In genomic region chr2:73440319-73440718, GRCm38 (mm10) we compare ENCODE assay signal across 31 mouse cellular contexts. TPM values are rescaled to one million over a fixed set of nuclear protein-coding genes. Genes with fewer than 3 reads are reported as not detected.
A peak's percentile ranks its signal among the peaks of the same experiment; 100 is the strongest.
DNase-seq lines count a peak whose midpoint lies in the region; ATAC-seq and TF ChIP-seq lines count a peak whose summit lies in the region.
"Had no signal": no experiment of that assay in that cellular context is flagged by ENCODE, and none has a peak within 500 bp of the region (broad histone marks: within the 10 kb centered on the region; RNA-seq: fewer than 3 reads in every experiment).

No protein-coding gene starts in this region.

- no peak for DNase-seq in forebrain, postnatal 0 days
- DNase-seq in forebrain, embryonic 11.5 days (ENCODE audit: low spot score), result no peak
- no peak for DNase-seq in midbrain, embryonic 11.5 days (ENCODE audit: low spot score, missing footprints)
- no peak for DNase-seq in cerebellum, postnatal 10 days
- DNase-seq: adrenal gland, postnatal 10 days; adrenal gland, postnatal 36 days; B cell, adult 2 months; cerebellum, adult 11 months; cerebellum, adult 2 months; cerebellum, adult 9-11 months; cerebellum, postnatal 36 days; embryo, embryonic 11 days; gastrocnemius, postnatal 10 days; gastrocnemius, postnatal 36 days; heart, adult 2 months; heart, postnatal 14 days; heart, postnatal 4 days had no signal

- H3K27me3 ChIP-seq in forebrain, postnatal 0 days (ENCODE audit: insufficient read depth, low read length), result no peaks in the 10 kb centered on the region
- no peaks in the 10 kb centered on the region for H3K27me3 ChIP-seq in forebrain, embryonic 11.5 days (ENCODE audit: control insufficient read depth, insufficient read depth, low read length)
- no peaks in the 10 kb centered on the region for H3K27me3 ChIP-seq in midbrain, embryonic 13.5 days
- no peaks in the 10 kb centered on the region for H3K27me3 ChIP-seq in midbrain, embryonic 11.5 days (ENCODE audit: control insufficient read depth, insufficient read depth, low read length)
- no peaks in the 10 kb centered on the region for H3K27me3 ChIP-seq in midbrain, embryonic 15.5 days (replicated peaks)
- no peaks in the 10 kb centered on the region for H3K27me3 ChIP-seq in intestine, postnatal 0 days (replicated peaks; ENCODE audit: control insufficient read depth, insufficient read depth, low read length)
- H3K27me3 ChIP-seq: CH12.LX; embryonic facial prominence, embryonic 13.5 days; forebrain, embryonic 13.5 days; heart, embryonic 13.5 days; Patski had no signal

- ATAC-seq in forebrain, postnatal 0 days, result no peak
- ATAC-seq in forebrain, embryonic 11.5 days (replicated peaks; ENCODE audit: low FRiP score), result no peak
- ATAC-seq in midbrain, embryonic 13.5 days, result no peak
- ATAC-seq in midbrain, embryonic 11.5 days (ENCODE audit: low FRiP score), result no peak
- ATAC-seq in midbrain, embryonic 15.5 days (replicated peaks), result no peak
- no peak for ATAC-seq in intestine, postnatal 0 days
- ATAC-seq: forebrain, embryonic 13.5 days; hindbrain, embryonic 16.5 days; Patski had no signal

- H3K4me2 ChIP-seq in forebrain, postnatal 0 days (ENCODE audit: low read depth), result peak overlapping the region; percentile 24; the same call in 1 of the 2 replicates
- H3K4me2 ChIP-seq in forebrain, embryonic 11.5 days (ENCODE audit: low read depth, low read length, severe bottlenecking), result no peak overlapping the region
- 0 out of 2 replicates have a peak overlapping the region, but pooled peaks have one; percentile 9 for H3K4me2 ChIP-seq in midbrain, embryonic 13.5 days (replicated peaks)
- H3K4me2 ChIP-seq in midbrain, embryonic 11.5 days, result no peak overlapping the region
- H3K4me2 ChIP-seq in midbrain, embryonic 15.5 days, result peak overlapping the region; percentile 6; the same call in 1 of the 2 replicates
- H3K4me2 ChIP-seq in intestine, postnatal 0 days (replicated peaks; ENCODE audit: low read depth), result no peak overlapping the region
- H3K4me2 ChIP-seq: embryonic facial prominence, embryonic 13.5 days; forebrain, embryonic 13.5 days; heart, embryonic 13.5 days had no signal

- no peaks in the 10 kb centered on the region; the same call in 1 of the 2 replicates for H3K4me1 ChIP-seq in forebrain, postnatal 0 days (ENCODE audit: insufficient read depth)
- H3K4me1 ChIP-seq in forebrain, embryonic 11.5 days (replicated peaks; ENCODE audit: control insufficient read depth, insufficient read depth, low read length), result 0 out of 2 replicates have a peak, but pooled peaks cover 5% of the 10 kb centered on the region
- peaks cover 21% of the 10 kb centered on the region for H3K4me1 ChIP-seq in midbrain, embryonic 13.5 days (replicated peaks)
- no peaks in the 10 kb centered on the region for H3K4me1 ChIP-seq in midbrain, embryonic 11.5 days (ENCODE audit: control insufficient read depth, insufficient read depth, low read length)
- peaks cover 11% of the 10 kb centered on the region for H3K4me1 ChIP-seq in midbrain, embryonic 15.5 days
- no peaks in the 10 kb centered on the region for H3K4me1 ChIP-seq in intestine, postnatal 0 days (replicated peaks; ENCODE audit: control insufficient read depth, insufficient read depth, low read length)
- H3K4me1 ChIP-seq: heart, embryonic 13.5 days had no signal

- no peak overlapping the region for H3K9ac ChIP-seq in forebrain, postnatal 0 days
- H3K9ac ChIP-seq in forebrain, embryonic 11.5 days (ENCODE audit: low read length), result no peak overlapping the region
- H3K9ac ChIP-seq in midbrain, embryonic 13.5 days (replicated peaks), result no peak overlapping the region
- no peak overlapping the region for H3K9ac ChIP-seq in midbrain, embryonic 11.5 days (ENCODE audit: low read length)
- no peak overlapping the region for H3K9ac ChIP-seq in midbrain, embryonic 15.5 days
- no peak overlapping the region for H3K9ac ChIP-seq in intestine, postnatal 0 days (ENCODE audit: low read depth, low read length)
- H3K9ac ChIP-seq: embryonic facial prominence, embryonic 13.5 days; forebrain, embryonic 13.5 days; heart, embryonic 13.5 days had no signal

- WGBS in forebrain, postnatal 0 days, result 26% methylated on average over 2 of the region's 2 CpGs
- 58% methylated on average over 2 of the region's 2 CpGs for WGBS in forebrain, embryonic 11.5 days
- WGBS in midbrain, embryonic 13.5 days, result 24% methylated on average over 2 of the region's 2 CpGs
- WGBS in midbrain, embryonic 11.5 days, result 72% methylated on average over 2 of the region's 2 CpGs
- WGBS in midbrain, embryonic 15.5 days, result 27% methylated on average over 2 of the region's 2 CpGs
- WGBS in intestine, postnatal 0 days, result 60% methylated on average over 2 of the region's 2 CpGs

- TF ChIP-seq CTCF in forebrain, postnatal 0 days (IDR thresholded peaks at IDR 0.05; ENCODE audit: low read depth), result no peak
- TF ChIP-seq CTCF in intestine, postnatal 0 days (IDR thresholded peaks at IDR 0.05; ENCODE audit: low read depth), result no peak

- no peak overlapping the region for H3K4me3 ChIP-seq in forebrain, postnatal 0 days (ENCODE audit: low read depth, low read length)
- H3K4me3 ChIP-seq in forebrain, embryonic 11.5 days (ENCODE audit: low read depth, low read length), result no peak overlapping the region
- H3K4me3 ChIP-seq in midbrain, embryonic 13.5 days (replicated peaks), result no peak overlapping the region
- no peak overlapping the region for H3K4me3 ChIP-seq in midbrain, embryonic 11.5 days (ENCODE audit: low read depth, low read length)
- H3K4me3 ChIP-seq in midbrain, embryonic 15.5 days, result no peak overlapping the region
- H3K4me3 ChIP-seq in intestine, postnatal 0 days (ENCODE audit: low read depth, low read length), result no peak overlapping the region
- H3K4me3 ChIP-seq: embryonic facial prominence, embryonic 10.5 days; embryonic facial prominence, embryonic 13.5 days; erythroblast, embryonic 14.5 days; forebrain, embryonic 13.5 days; heart, adult 2 months; heart, embryonic 10.5 days; heart, embryonic 13.5 days had no signal

- no peaks in the 10 kb centered on the region for H3K9me3 ChIP-seq in forebrain, postnatal 0 days (ENCODE audit: low read length)
- H3K9me3 ChIP-seq in forebrain, embryonic 11.5 days (ENCODE audit: control insufficient read depth, low read length), result no peaks in the 10 kb centered on the region
- no peaks in the 10 kb centered on the region for H3K9me3 ChIP-seq in midbrain, embryonic 13.5 days
- H3K9me3 ChIP-seq in midbrain, embryonic 11.5 days (ENCODE audit: control insufficient read depth, low read length), result no peaks in the 10 kb centered on the region
- H3K9me3 ChIP-seq in midbrain, embryonic 15.5 days, result no peaks in the 10 kb centered on the region
- H3K9me3 ChIP-seq in intestine, postnatal 0 days (ENCODE audit: control insufficient read depth), result no peaks in the 10 kb centered on the region
- H3K9me3 ChIP-seq: embryonic facial prominence, embryonic 10.5 days; embryonic facial prominence, embryonic 13.5 days; forebrain, embryonic 13.5 days; G1E; heart, embryonic 10.5 days; heart, embryonic 13.5 days had no signal

- no peaks in the 10 kb centered on the region for H3K36me3 ChIP-seq in forebrain, postnatal 0 days (ENCODE audit: insufficient read depth)
- H3K36me3 ChIP-seq in forebrain, embryonic 11.5 days (ENCODE audit: control insufficient read depth, insufficient read depth, low read length), result no peaks in the 10 kb centered on the region
- H3K36me3 ChIP-seq in midbrain, embryonic 13.5 days, result no peaks in the 10 kb centered on the region
- H3K36me3 ChIP-seq in midbrain, embryonic 11.5 days (ENCODE audit: control insufficient read depth, insufficient read depth, low read length), result no peaks in the 10 kb centered on the region
- H3K36me3 ChIP-seq in midbrain, embryonic 15.5 days (replicated peaks), result no peaks in the 10 kb centered on the region
- H3K36me3 ChIP-seq in intestine, postnatal 0 days (ENCODE audit: control insufficient read depth, insufficient read depth), result peaks cover 61% of the 10 kb centered on the region

- no peak overlapping the region for H3K27ac ChIP-seq in forebrain, postnatal 0 days (ENCODE audit: low read depth, low read length)
- no peak overlapping the region for H3K27ac ChIP-seq in forebrain, embryonic 11.5 days (ENCODE audit: low read depth, low read length)
- H3K27ac ChIP-seq in midbrain, embryonic 13.5 days, result no peak overlapping the region
- H3K27ac ChIP-seq in midbrain, embryonic 11.5 days (ENCODE audit: low read depth, low read length), result no peak overlapping the region
- H3K27ac ChIP-seq in midbrain, embryonic 15.5 days, result peak overlapping the region; percentile 67; the same call in 1 of the 2 replicates
- H3K27ac ChIP-seq in intestine, postnatal 0 days (ENCODE audit: low read depth, low read length), result no peak overlapping the region
- H3K27ac ChIP-seq: embryonic facial prominence, embryonic 10.5 days; embryonic facial prominence, embryonic 13.5 days; heart, adult 2 months; heart, embryonic 10.5 days; heart, embryonic 13.5 days had no signal

RNA-seq across cellular contexts. Expression of gene Gpr155, which starts 53.9 kb away (rescaled TPM):
- total RNA-seq in forebrain, postnatal 0 days (2014; rRNA removed), result 12.5 and 20.0 TPM in 2 replicates
- 6.2 and 12.5 TPM in 2 replicates for polyA plus RNA-seq in forebrain, postnatal 0 days (2015; fragmentation: Nextera tagmentation; extraction: Ambion mirVana)
- 2.6 and 2.7 TPM in 2 replicates for polyA plus RNA-seq in forebrain, embryonic 11.5 days (2014; fragmentation: Nextera tagmentation; extraction: Ambion mirVana)
- 9.7 and 10.2 TPM in 2 replicates for polyA plus RNA-seq in midbrain, embryonic 13.5 days (2015; fragmentation: Nextera tagmentation; extraction: Ambion mirVana)
- 3.0 and 4.3 TPM in 2 replicates for polyA plus RNA-seq in midbrain, embryonic 11.5 days (2014; fragmentation: Nextera tagmentation; extraction: Ambion mirVana)
- polyA plus RNA-seq in midbrain, embryonic 15.5 days (2015; fragmentation: Nextera tagmentation; extraction: Ambion mirVana), result 12.7 and 14.0 TPM in 2 replicates
- 18.1 and 22.6 TPM in 2 replicates for polyA plus RNA-seq in intestine, postnatal 0 days (2015; fragmentation: Nextera tagmentation; extraction: Ambion mirVana)
- total RNA-seq: granulocyte monocyte progenitor cell, adult 5-6 weeks had no signal

Comparison
In these comparisons a context has a peak if more than half of its experiments do, and no peak if none do; other contexts are left out.
1. H3K4me2 ChIP-seq: peak in forebrain, postnatal 0 days (single experiment), midbrain, embryonic 13.5 days (single experiment) and midbrain, embryonic 15.5 days (single experiment); none in forebrain, embryonic 11.5 days (single experiment), midbrain, embryonic 11.5 days (single experiment) and intestine, postnatal 0 days (single experiment).